Mouse (Mus musculus) neural tube, embryonic 13.5 days (tissue): ENCODE data around the gene Rps11. TPM values are rescaled to one million over a fixed set of nuclear protein-coding genes. Genes with fewer than 3 reads are reported as not detected.
"Not testable (repeated sequence)": the region's sequence is repeated elsewhere in the genome, so short reads cannot be mapped to it uniquely, and the experiment has no call there.

Experiments used
- ATAC-seq: fragments of 200-750 bp; cut with Nextera tagmentation; 2 replicates; pipeline ENCODE4 v1.8.0; 2017; ENCODE audit warnings: low read depth, mild to moderate bottlenecking, moderate TSS enrichment, moderate library complexity
- H3K27ac ChIP-seq: fragments of 300-500 bp; sonication (generic); replicated peaks from 2 replicates; pipeline ENCODE4 v1.5.1; 2015; ENCODE audit warnings: moderate library complexity, mild to moderate bottlenecking, inconsistent platforms
- H3K27me3 ChIP-seq: fragments of 300-500 bp; sonication (generic); 2 replicates; pipeline ENCODE4 v1.6.1; 2015; ENCODE audit warnings: mild to moderate bottlenecking, inconsistent platforms
- H3K36me3 ChIP-seq: fragments of 300-500 bp; sonication (generic); 2 replicates; pipeline ENCODE4 v1.6.1; 2015; ENCODE audit warnings: mild to moderate bottlenecking, inconsistent platforms
- H3K4me1 ChIP-seq: fragments of 300-500 bp; sonication (generic); replicated peaks from 2 replicates; pipeline ENCODE4 v1.6.1; 2015; ENCODE audit warnings: inconsistent platforms
- H3K4me2 ChIP-seq: fragments of 300-500 bp; sonication (generic); 2 replicates; pipeline ENCODE4 v1.6.1; 2015; ENCODE audit warnings: inconsistent platforms, mild to moderate bottlenecking, moderate library complexity
- H3K4me3 ChIP-seq: fragments of 300-500 bp; sonication (generic); 2 replicates; pipeline ENCODE4 v1.5.1; 2015; ENCODE audit warnings: mild to moderate bottlenecking, inconsistent platforms
- H3K9ac ChIP-seq: fragments of 300-500 bp; sonication (generic); 2 replicates; pipeline ENCODE4 v1.6.1; 2015; ENCODE audit warnings: moderate library complexity, mild to moderate bottlenecking, inconsistent platforms
- H3K9me3 ChIP-seq: fragments of 300-500 bp; sonication (generic); 2 replicates; pipeline ENCODE4 v1.6.1; 2016; ENCODE audit warnings: inconsistent platforms
- WGBS: fragments of 180-500 bp; shearing (Covaris S2); methylation state at CpG from one replicate; pipeline ENCODE4 v1.1.7; 2015; 5-methylcytosine and 5-hydroxymethylcytosine counted together
- polyA plus RNA-seq: library from polyadenylated mRNA; unstranded; fragments of >200 nt; fragmentation: Nextera tagmentation; extraction: Ambion mirVana; gene quantifications from 2 replicates; pipeline ENCODE4 v1.2.1, GENCODE M21; 2015

Gene Rps11
- polyA plus RNA-seq, 1 experiment from 2014 or later: 971 TPM

DNA sequence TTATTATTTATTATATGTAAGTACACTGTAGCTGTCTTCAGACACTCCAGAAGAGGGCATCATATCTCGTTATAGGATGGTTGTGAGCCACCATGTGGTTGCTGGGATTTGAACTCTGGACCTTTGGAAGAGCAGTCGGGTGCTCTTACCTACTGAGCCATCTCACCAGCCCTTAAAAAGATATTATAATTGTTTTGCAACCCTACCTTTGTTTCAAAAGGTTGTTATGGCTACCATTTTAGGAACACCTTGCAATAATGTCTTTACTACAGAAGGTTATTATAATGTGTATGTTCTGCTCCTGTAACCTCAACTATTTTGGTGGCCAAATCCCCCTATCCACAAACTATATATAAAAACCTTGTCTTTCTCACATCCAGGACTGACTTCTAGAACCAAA is 28.8 kb upstream of the Rps11 start:
- peak overlapping the region; percentile 63; the same call in 1 of the 2 replicates for H3K4me3 ChIP-seq
- H3K27me3 ChIP-seq, H3K27ac ChIP-seq, H3K36me3 ChIP-seq, ATAC-seq, H3K9ac ChIP-seq, H3K9me3 ChIP-seq: not testable (repeated sequence)
- 94% methylated on average over 2 of the region's 2 CpGs for WGBS
- peaks cover 30% of the 10 kb centered on the region for H3K4me1 ChIP-seq
- H3K4me2 ChIP-seq: peak overlapping the region; percentile 81; the same call in 1 of the 2 replicates

DNA sequence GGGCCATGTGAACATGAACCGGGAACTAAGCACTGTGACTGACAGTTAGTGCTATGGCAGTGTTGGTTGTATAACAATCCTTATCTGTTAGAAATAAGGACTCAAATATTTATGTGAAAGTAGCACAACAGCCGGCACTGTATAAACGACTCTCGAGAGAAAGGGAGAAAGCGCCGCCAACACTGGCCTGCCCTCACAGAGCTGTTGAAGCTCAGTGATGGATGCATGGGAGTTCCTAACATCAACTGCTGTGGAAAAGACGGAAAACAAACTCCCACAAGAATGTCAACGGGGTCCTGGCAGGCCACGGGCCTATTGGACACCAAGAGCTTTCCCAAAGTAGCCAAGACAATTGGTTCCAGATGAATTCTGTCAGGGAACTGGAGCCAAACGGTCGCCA is 27.1 kb upstream of the Rps11 start:
- Histone ChIP-seq H3K27ac (no peak overlapping the region), H3K27me3 (no peaks in the 10 kb centered on the region), H3K4me2 (no peak overlapping the region), H3K4me1 (peaks cover 30% of the 10 kb centered on the region), H3K36me3 (0 out of 2 replicates have a peak, but pooled peaks cover 6% of the 10 kb centered on the region), H3K9me3 (no peaks in the 10 kb centered on the region), H3K9ac (no peak overlapping the region), H3K4me3 (no peak overlapping the region)
- WGBS: 58% methylated on average over 11 of the region's 11 CpGs
- ATAC-seq: no peak

DNA sequence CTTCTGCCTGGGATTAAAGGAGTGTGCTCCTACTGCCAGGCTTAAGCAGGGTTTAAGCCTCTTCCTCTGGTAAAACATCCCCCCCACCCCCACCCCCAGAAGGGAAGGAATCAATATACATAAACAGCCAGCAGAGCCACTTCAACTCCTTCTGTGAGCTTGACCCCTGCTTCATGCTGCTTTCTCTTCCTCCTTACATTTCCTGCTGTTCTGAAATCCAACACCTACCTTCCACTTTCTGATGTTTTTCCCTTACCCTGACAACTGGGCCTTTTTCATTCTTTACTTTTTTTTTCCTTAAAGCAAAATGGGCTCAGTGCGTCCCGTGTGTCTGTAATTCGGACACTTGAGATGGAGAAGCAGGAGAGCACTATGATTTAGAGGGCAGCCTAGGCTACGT is 26.1 kb upstream of the Rps11 start:
- Histone ChIP-seq H3K4me1 (peaks cover 25% of the 10 kb centered on the region), H3K9ac (no peak overlapping the region), H3K27me3 (no peaks in the 10 kb centered on the region), H3K27ac (no peak overlapping the region), H3K4me2 (no peak overlapping the region), H3K36me3 (peaks cover 11% of the 10 kb centered on the region; the same call in 1 of the 2 replicates), H3K9me3 (no peaks in the 10 kb centered on the region), H3K4me3 (no peak overlapping the region)
- 79% methylated on average over 4 of the region's 4 CpGs for WGBS
- ATAC-seq: no peak

DNA sequence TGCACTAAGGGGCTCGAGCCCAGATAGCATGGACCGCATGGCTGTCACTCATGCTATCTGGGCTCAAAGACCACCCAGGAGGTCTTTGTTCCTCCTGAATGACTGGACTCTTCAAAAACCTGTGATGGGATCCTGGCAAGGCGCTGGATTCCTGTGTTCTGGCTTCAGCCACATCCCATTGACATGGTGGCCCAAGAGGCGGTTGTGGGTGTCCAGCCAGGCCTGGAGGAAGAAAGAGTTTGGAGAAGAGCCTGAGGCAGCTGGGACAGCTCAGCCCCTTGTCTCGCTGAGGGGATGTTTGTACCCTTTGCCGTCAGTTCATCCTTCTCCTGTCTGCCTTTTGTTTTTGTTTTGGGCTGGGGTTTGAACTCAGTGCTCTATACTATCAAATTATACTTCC is 25.3 kb upstream of the Rps11 start:
- no peaks in the 10 kb centered on the region for H3K9me3 ChIP-seq
- H3K9ac ChIP-seq: peak overlapping the region; percentile 31; the same call in 1 of the 2 replicates
- WGBS: 31% methylated on average over 6 of the region's 6 CpGs
- H3K36me3 ChIP-seq: peaks cover 19% of the 10 kb centered on the region; the same call in 1 of the 2 replicates
- peaks cover 18% of the 10 kb centered on the region for H3K4me1 ChIP-seq
- no peak overlapping the region for H3K27ac ChIP-seq
- no peak overlapping the region for H3K4me2 ChIP-seq
- no peak overlapping the region for H3K4me3 ChIP-seq
- H3K27me3 ChIP-seq: no peaks in the 10 kb centered on the region
- no peak for ATAC-seq

DNA sequence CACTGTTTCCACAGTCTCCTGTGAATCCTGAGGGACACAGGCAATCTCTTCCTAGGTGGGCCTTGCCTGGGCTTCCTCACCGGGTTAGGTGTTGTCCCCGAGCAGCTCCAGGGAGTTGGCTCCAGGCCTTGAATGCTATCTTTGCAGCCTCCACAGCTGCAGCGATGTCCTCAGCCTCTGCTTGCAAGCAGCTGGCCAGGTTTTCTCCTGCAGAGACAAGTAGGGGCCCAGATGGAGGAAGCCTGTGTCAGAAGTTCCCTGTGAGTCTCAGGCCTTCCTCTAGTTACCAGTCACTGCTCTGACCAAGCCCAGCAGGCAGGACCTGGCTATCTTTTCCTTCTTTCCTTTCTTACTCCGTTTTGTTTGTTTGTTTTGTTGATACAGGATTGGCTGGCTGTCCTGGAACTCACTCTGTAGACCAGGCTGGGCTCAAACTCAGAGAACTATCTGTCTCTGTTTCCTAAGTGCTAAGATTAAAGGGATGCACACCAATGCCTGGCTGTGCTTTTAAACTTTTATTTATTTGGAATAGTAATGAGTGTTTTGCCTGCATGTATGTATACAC is 24.4 kb upstream of the Rps11 start:
- Histone ChIP-seq H3K27ac (no peak overlapping the region), H3K4me1 (peaks cover 16% of the 10 kb centered on the region), H3K9me3 (no peaks in the 10 kb centered on the region), H3K9ac (no peak overlapping the region), H3K27me3 (no peaks in the 10 kb centered on the region), H3K36me3 (peaks cover 27% of the 10 kb centered on the region), H3K4me3 (no peak overlapping the region), H3K4me2 (no peak overlapping the region)
- WGBS: 67% methylated on average over 4 of the region's 4 CpGs
- ATAC-seq: no peak

DNA sequence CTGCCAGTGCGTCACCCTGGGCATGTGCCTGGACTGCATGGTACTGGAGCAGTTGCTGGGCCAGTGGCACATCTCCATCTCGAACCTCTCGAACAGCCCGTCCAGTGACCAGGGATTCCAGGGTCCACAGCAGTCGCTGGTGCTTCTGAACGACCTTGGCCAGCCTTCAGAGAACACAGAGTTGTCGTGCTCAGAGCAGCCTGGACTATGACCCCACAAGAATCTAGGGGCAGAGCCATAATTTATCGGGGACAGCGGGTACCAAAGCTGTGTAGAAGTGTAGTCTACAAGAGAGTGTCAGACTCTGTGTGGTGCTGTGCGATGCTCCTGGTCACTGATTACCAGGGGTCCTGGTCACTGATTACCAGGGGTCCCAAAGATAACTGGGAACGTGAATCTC is 23.7 kb upstream of the Rps11 start:
- Histone ChIP-seq H3K9ac (no peak overlapping the region), H3K4me3 (no peak overlapping the region), H3K36me3 (peaks cover 30% of the 10 kb centered on the region), H3K9me3 (no peaks in the 10 kb centered on the region), H3K27ac (no peak overlapping the region), H3K27me3 (no peaks in the 10 kb centered on the region), H3K4me2 (no peak overlapping the region), H3K4me1 (peaks cover 12% of the 10 kb centered on the region; the same call in 1 of the 2 replicates)
- WGBS: 88% methylated on average over 11 of the region's 11 CpGs
- no peak for ATAC-seq

DNA sequence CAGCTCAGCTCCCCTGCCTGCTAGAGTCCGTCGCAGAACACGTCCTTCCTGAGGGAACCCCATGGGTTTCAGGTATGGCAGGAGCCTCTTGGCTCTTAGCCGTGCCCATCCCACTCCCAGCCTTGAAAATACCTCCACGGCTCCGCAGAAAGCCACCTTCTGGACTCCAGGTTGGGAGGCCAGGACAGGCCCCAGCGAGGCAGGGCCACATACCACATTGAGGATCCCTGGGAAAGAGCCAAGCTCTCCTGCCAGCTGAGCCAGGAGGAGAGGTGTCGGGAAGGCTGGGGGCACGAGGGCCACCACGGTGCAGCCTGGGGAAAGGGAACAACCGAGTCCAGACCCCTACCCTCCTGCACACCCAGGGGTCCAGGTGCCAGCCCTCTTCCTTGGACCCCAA is 23.0 kb upstream of the Rps11 start:
- ATAC-seq: no peak
- Histone ChIP-seq H3K27me3 (no peaks in the 10 kb centered on the region), H3K4me3 (no peak overlapping the region), H3K27ac (no peak overlapping the region), H3K4me1 (peaks cover 12% of the 10 kb centered on the region; the same call in 1 of the 2 replicates), H3K9me3 (no peaks in the 10 kb centered on the region), H3K9ac (no peak overlapping the region), H3K4me2 (no peak overlapping the region), H3K36me3 (peaks cover 36% of the 10 kb centered on the region)
- 94% methylated on average over 11 of the region's 11 CpGs for WGBS

DNA sequence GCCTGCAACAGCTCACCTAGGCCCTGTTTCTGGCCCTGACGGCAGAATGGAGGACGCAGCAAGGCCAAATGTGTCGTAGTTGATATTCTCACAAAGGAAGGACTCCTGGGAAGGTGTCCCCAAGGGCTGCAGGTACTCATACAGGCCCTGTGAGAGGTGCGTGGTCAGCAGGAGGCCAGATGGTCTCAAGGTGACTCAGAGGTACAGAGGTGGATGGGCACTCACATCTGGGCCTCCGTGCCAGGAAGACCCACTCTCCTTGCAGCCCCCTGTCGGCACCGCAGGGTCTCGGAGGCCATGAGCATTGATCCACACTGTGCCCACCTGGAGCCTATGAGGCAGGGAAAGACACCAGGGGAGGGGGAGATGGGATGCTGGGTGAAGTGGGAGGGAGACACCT is 21.2 kb upstream of the Rps11 start:
- H3K27me3 ChIP-seq: no peaks in the 10 kb centered on the region
- H3K36me3 ChIP-seq: peaks cover 43% of the 10 kb centered on the region
- ATAC-seq: no peak
- WGBS: 96% methylated on average over 8 of the region's 8 CpGs
- 0 out of 2 replicates have a peak, but pooled peaks cover 2% of the 10 kb centered on the region for H3K4me1 ChIP-seq
- H3K4me3 ChIP-seq: no peak overlapping the region
- no peak overlapping the region for H3K4me2 ChIP-seq
- no peak overlapping the region for H3K27ac ChIP-seq
- H3K9ac ChIP-seq: no peak overlapping the region
- no peaks in the 10 kb centered on the region for H3K9me3 ChIP-seq

DNA sequence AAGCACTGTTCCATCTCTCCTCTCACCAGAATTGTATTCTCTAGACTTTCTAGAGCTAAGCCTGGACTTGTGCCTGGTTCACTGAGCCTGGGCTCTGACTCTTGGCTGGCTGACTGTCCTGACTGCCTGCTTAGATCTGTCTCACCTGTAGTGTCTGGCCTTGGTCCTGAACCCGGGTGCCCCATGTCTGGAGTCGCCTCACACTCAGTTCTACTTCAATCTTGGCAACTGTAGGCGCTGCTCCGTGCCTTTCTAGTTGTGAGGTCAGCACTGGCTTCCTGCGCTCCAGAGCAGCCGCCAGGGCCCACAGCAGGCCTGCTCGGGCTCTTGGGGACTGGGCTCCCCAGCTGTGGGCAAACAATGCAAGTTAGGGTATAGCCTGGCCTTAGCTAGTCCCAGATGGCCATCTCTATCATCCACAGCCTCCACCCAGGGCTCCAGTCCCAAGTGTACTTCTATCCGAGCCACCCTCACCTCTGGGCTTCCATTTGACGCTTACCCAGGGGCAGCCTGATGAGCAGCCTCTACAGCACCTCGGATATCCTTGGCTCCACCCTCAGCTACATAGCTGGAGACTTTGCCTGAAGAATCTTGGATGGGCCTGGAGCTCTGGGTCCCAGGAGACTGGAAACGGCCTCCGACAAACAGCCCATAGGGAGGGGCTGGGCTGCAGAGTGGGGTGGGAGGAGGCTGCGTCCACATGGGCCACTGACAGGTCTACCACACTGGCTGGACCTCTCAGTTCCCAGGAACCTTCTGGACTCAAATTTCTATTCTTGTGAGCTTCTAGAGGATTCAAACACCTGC is 20.3 kb upstream of the Rps11 start:
- Histone ChIP-seq H3K27me3 (no peaks in the 10 kb centered on the region), H3K9ac (0 out of 2 replicates have a peak overlapping the region, but pooled peaks have one; percentile 8), H3K27ac (no peak overlapping the region), H3K4me2 (no peak overlapping the region), H3K36me3 (peaks cover 43% of the 10 kb centered on the region), H3K4me3 (no peak overlapping the region), H3K4me1 (no peaks in the 10 kb centered on the region), H3K9me3 (no peaks in the 10 kb centered on the region)
- no peak for ATAC-seq
- WGBS: 84% methylated on average over 13 of the region's 13 CpGs

DNA sequence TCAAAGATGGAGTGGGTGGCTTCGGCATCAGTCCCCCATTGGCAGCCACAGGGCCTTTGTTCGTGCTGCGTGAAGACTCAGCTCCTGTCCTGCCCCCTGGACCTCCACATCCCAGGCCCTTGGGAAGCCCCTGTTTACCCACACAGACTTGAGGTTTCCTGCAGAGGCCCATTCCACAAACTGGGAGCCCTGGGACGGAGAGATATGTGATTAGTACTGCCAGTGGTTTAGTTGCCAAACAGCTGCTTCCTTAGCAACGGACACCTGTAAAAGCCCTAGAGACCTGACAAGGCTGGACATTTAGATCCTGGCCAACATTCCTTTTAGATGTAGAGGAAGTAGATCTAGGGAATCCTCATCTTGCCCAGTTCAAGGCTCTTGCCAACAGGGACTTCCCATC is 17.7 kb upstream of the Rps11 start:
- Histone ChIP-seq H3K27ac (no peak overlapping the region), H3K9me3 (no peaks in the 10 kb centered on the region), H3K9ac (no peak overlapping the region), H3K4me2 (no peak overlapping the region), H3K4me1 (no peaks in the 10 kb centered on the region), H3K36me3 (peaks cover 37% of the 10 kb centered on the region), H3K4me3 (no peak overlapping the region), H3K27me3 (peaks cover 14% of the 10 kb centered on the region)
- no peak for ATAC-seq
- 94% methylated on average over 5 of the region's 5 CpGs for WGBS

DNA sequence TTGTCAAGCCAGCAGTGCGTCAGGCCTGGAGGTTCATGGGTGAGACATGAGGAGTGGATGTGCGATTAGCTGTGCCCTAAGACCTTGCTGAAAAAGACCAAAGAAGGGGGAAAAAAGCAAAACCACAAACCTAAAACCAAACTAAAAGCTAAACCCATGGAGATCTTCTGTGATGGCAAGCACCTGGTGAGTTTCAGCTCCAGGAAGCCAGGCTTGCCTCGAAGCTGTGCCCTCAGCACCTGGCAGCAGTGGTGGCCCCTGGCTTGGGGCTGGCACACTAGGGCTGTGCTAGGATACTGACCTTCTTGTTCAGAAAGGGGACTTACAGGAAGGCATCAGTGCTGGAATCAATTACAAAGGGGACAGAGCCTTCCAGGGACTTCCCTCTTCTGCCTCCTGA is 17.1 kb upstream of the Rps11 start:
- Histone ChIP-seq H3K4me1 (0 out of 2 replicates have a peak, but pooled peaks cover 4% of the 10 kb centered on the region), H3K27me3 (peaks cover 15% of the 10 kb centered on the region), H3K9me3 (no peaks in the 10 kb centered on the region), H3K9ac (no peak overlapping the region), H3K4me2 (no peak overlapping the region), H3K36me3 (peaks cover 37% of the 10 kb centered on the region), H3K4me3 (no peak overlapping the region), H3K27ac (no peak overlapping the region)
- WGBS: 89% methylated on average over 3 of the region's 3 CpGs
- no peak for ATAC-seq

DNA sequence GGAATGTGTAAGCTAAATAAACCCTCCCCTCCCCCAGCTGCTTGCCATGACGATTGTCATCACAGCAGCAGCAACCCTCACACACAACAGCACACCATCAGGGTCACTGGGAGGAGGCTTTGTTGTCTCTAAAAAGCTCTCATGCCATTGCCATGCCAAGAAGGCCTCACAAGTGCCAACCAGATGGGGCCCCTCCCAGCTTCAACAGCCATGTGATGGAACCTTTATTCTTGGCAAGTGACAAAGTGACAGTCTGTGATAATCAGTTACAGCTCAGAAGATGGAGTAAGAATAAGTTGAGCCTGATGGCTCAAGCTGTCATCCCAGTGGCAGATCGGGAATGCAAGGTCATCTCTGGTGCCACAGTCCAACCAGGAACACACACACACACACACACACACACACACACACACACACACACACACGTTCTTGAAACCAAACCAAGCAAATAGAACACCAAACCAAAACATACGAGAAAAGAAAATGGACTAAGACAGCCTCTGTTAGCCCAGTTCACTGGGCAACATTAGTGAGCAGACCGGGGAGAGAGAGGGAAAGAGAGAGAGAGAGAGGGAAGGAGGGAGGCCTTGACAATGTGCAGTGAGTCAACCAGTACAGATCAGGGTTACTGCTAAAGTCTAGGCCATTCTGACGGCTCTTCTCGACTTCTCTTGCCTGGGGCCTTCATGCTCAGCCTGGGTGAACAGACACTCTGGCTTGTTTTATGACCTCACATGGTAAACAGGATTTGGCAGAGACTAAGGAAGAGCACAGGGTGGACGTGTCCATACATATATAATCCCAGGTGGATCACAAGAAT is 15.9 kb upstream of the Rps11 start:
- Histone ChIP-seq H3K4me3 (no peak overlapping the region), H3K27ac (no peak overlapping the region), H3K4me1 (peaks cover 11% of the 10 kb centered on the region; the same call in 1 of the 2 replicates), H3K27me3 (peaks cover 22% of the 10 kb centered on the region), H3K9me3 (no peaks in the 10 kb centered on the region), H3K9ac (no peak overlapping the region), H3K36me3 (peaks cover 30% of the 10 kb centered on the region), H3K4me2 (no peak overlapping the region)
- WGBS: 82% methylated on average over 8 of the region's 8 CpGs
- ATAC-seq: no peak
